Mouse (Mus musculus) lung, embryonic 14.5 days (tissue): Measurements from ENCODE around the gene Crb1. TPM values are rescaled to one million over a fixed set of nuclear protein-coding genes. Genes with fewer than 3 reads are reported as not detected.

Experiments used
- ATAC-seq: fragments of 200-750 bp; cut with Nextera tagmentation; 2 replicates; pipeline ENCODE4 v1.8.0; 2017; ENCODE audit warnings: mild to moderate bottlenecking, moderate TSS enrichment, moderate library complexity; ENCODE audit not compliant: insufficient read depth
- DNase-seq: peaks from one replicate; pipeline ENCODE4 v3.0.0-alpha.2; 2015
- H3K27ac ChIP-seq: fragments of 300-500 bp; sonication (generic); 2 replicates; pipeline ENCODE4 v1.5.1; 2014; ENCODE audit warnings: low read depth, mild to moderate bottlenecking, moderate library complexity
- H3K27me3 ChIP-seq: fragments of 300-500 bp; sonication (generic); 2 replicates; pipeline ENCODE4 v1.6.1; 2014; ENCODE audit warnings: low read length, control low read depth; ENCODE audit not compliant: insufficient read depth
- H3K36me3 ChIP-seq: fragments of 300-500 bp; sonication (generic); 2 replicates; pipeline ENCODE4 v1.6.1; 2014; ENCODE audit warnings: control low read depth; ENCODE audit not compliant: insufficient read depth
- H3K4me1 ChIP-seq: fragments of 300-500 bp; sonication (generic); 2 replicates; pipeline ENCODE4 v1.6.1; 2014; ENCODE audit warnings: antibody characterized with exemption, control low read depth; ENCODE audit not compliant: insufficient read depth
- H3K4me2 ChIP-seq: fragments of 300-500 bp; sonication (generic); 2 replicates; pipeline ENCODE4 v1.6.1; 2014; ENCODE audit warnings: mild to moderate bottlenecking
- H3K4me3 ChIP-seq: fragments of 300-500 bp; sonication (generic); 2 replicates; pipeline ENCODE4 v1.5.1; 2014; ENCODE audit warnings: low read depth, low read length
- H3K9ac ChIP-seq: fragments of 300-500 bp; sonication (generic); 2 replicates; pipeline ENCODE4 v1.6.1; 2014
- H3K9me3 ChIP-seq: fragments of 300-500 bp; sonication (generic); 2 replicates; pipeline ENCODE4 v1.6.1; 2016; ENCODE audit warnings: low read depth, low read length, control low read depth
- CTCF ChIP-seq: IDR thresholded peaks from 2 replicates; pipeline ENCODE4 v1.5.1; 2016; ENCODE audit warnings: antibody characterized with exemption, low read depth
- WGBS: fragments of 180-500 bp; shearing (Covaris S2); extraction: QIAGEN DNeasy Blood & Tissue Kit; methylation state at CpG from one replicate; pipeline ENCODE4 v1.1.7; 2014; 5-methylcytosine and 5-hydroxymethylcytosine counted together
- polyA plus RNA-seq: library from polyadenylated mRNA; unstranded; fragments of >200 nt; fragmentation: Nextera tagmentation; extraction: Ambion mirVana; gene quantifications from 2 replicates; pipeline ENCODE4 v1.2.1, GENCODE M21; 2014

Crb1 gene
- polyA plus RNA-seq, 1 experiment from 2014 or later = not detected

DNA sequence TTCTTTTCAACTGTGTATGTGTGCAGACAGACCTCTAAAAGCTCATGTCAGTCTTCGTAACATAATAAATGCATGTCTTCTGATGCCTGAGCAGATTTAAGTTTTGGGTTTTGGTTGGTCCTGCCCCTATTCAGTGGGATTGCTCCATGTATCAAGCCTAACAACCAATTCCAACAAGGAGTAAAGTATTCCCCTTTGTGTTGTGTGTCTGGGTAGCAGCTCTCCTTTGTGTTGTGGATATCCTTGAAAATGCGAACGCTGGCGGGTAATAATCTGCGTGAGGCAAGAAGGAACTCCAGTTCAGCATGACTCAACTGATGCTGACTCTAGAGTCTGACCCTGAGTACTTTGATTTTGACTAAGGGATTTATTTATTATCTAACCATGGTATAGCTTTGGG lies 75.1 kb downstream of the Crb1 start:
- no peak for ATAC-seq

DNA sequence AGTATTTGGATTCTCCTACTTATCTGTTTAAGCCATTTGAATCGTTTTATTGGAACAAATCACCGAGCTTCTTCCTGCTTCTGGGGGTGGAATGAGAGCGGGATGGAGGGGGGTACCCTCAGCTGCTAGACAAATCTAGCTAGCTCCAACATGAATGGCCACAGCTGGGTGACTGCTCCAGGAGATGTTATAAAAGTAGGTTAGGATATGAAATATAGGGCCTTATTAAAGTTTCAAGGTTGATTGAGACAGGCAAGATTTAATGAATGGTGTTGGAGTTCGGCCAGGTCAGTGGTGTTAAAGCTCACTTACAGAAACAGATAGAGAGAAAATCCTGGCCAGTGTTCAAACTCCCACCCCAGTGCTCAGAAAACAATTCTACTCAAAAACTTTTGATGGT lies 84.9 kb downstream of the Crb1 start:
- Histone ChIP-seq H3K9ac (no peak overlapping the region), H3K4me1 (no peaks in the 10 kb centered on the region), H3K27ac (no peak overlapping the region), H3K36me3 (no peaks in the 10 kb centered on the region), H3K9me3 (no peaks in the 10 kb centered on the region), H3K4me3 (no peak overlapping the region), H3K27me3 (no peaks in the 10 kb centered on the region), H3K4me2 (no peak overlapping the region)
- no peak for DNase-seq
- ATAC-seq = no peak
- 75% methylated on average over 4 of the region's 4 CpGs for WGBS
- TF ChIP-seq CTCF = no peak

More for the DNA sequence above, 75.1 kb downstream of the Crb1 start:
- no peak overlapping the region for H3K4me3 ChIP-seq
- TF ChIP-seq CTCF = no peak
- no peaks in the 10 kb centered on the region for H3K27me3 ChIP-seq
- no peaks in the 10 kb centered on the region for H3K9me3 ChIP-seq
- no peaks in the 10 kb centered on the region for H3K4me1 ChIP-seq
- DNase-seq = no peak
- no peak overlapping the region for H3K27ac ChIP-seq
- 78% methylated on average over 5 of the region's 5 CpGs for WGBS
- H3K9ac ChIP-seq = no peak overlapping the region
- no peak overlapping the region for H3K4me2 ChIP-seq
- no peaks in the 10 kb centered on the region for H3K36me3 ChIP-seq

DNA sequence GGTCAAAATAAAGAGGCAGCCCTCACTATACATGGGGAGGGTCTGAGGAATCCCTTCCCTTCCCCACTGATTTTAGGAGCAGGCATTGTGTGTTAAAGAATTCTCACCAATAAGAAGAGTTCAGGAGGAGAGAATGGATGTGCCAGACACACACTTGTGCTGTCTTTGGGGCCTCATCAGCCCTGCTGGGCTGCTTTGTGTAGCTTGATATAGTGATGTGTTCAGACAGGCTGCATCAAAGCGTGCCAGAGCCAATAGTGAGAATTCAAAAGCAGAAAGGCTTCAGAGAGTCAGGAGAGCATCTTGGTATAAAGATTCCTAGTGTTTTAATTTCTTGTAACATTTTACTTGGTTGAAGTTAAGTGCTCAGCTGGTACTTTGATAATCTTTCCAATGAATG lies 85.3 kb downstream of the Crb1 start:
- Histone ChIP-seq H3K4me2 (no peak overlapping the region), H3K9ac (no peak overlapping the region), H3K27me3 (no peaks in the 10 kb centered on the region), H3K9me3 (no peaks in the 10 kb centered on the region), H3K36me3 (no peaks in the 10 kb centered on the region), H3K4me3 (no peak overlapping the region), H3K27ac (no peak overlapping the region), H3K4me1 (no peaks in the 10 kb centered on the region)
- no peak for TF ChIP-seq CTCF
- no peak for DNase-seq
- ATAC-seq = no peak
- WGBS = 61% methylated on average over 1 of the region's 1 CpGs

DNA sequence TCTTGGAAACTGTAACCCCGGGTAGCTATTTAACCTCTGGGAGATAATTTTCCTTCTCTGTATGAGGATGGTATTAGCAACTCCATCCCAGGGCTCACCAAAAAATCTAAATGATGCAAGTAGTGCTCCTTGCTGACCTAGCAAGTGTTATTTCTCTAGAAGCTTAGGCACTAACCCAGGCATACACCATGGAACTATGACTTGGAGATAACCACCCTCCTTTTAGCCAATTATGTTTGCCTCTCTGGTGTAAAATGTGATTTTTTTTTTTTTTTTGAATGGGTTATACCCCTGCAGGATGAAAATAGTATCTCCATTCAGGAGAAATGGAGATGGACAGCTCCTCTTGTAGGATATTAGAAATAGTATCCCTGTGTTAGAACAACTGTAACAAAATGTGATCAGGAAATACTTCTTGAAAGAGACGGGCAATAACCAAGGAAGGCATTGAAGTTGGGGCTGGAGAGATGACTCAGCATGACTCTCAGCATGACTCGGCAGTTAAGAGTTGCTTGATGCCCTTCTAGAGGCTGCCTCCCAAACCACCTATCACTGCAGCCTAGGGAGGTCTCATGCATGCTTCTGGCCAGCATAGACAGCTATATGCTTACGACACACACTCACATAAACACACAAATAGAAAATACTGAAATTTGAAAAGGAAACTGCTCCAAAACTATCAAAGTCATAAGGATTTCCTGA lies 100.1 kb downstream of the Crb1 start:
- Histone ChIP-seq H3K36me3 (no peaks in the 10 kb centered on the region), H3K4me1 (no peaks in the 10 kb centered on the region), H3K27me3 (no peaks in the 10 kb centered on the region), H3K4me2 (no peak overlapping the region), H3K9ac (no peak overlapping the region), H3K4me3 (no peak overlapping the region), H3K27ac (no peak overlapping the region), H3K9me3 (no peaks in the 10 kb centered on the region)
- ATAC-seq = no peak
- TF ChIP-seq CTCF = no peak
- no peak for DNase-seq
- 71% methylated on average over 4 of the region's 4 CpGs for WGBS

DNA sequence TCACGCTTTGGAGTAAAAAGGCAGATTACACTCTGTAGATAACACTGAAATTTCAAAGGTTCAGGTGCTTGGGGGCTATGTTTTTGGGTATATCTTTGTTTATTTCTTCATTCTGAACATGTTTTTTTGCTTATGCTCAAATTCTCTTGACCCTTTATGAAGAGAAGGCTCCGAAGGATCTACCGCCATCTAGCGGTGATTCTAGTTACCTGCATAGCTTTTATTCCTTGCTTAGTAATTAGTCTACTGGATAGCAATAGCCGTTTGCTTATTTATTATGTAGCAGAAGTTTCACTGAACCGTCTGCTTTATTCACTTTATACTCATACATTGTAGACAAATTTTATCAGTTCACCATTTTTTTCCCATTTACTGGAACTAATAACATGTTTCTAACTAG lies 109.1 kb downstream of the Crb1 start:
- peak; percentile 82 for TF ChIP-seq CTCF
- Histone ChIP-seq H3K27ac (no peak overlapping the region), H3K4me2 (no peak overlapping the region), H3K4me1 (no peaks in the 10 kb centered on the region), H3K36me3 (no peaks in the 10 kb centered on the region), H3K9me3 (no peaks in the 10 kb centered on the region), H3K9ac (no peak overlapping the region), H3K4me3 (no peak overlapping the region), H3K27me3 (no peaks in the 10 kb centered on the region)
- ATAC-seq (peak; percentile 24; the same call in 1 of the 2 replicates), DNase-seq (peak; percentile 94)
- 15% methylated on average over 6 of the region's 6 CpGs for WGBS

DNA sequence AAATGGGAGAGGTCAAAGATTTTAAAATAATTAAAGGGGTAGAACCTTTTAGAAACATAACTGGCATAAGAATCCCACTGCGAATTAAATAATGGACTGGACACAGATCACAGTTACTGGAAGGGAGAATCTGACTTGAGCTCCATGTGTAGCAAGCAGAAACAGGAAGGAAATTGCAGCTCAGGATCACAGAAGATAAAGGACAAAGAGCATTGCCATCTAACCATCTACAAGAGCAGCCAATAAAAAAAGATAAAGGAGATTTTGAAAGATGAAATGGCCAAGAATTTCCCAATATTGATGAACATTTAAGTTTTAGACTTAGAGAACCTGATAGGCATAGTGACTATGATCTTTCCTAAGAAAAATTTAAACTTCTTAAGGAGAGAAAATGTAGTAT lies 112.7 kb downstream of the Crb1 start:
- ATAC-seq (no peak), DNase-seq (no peak)
- Histone ChIP-seq H3K4me1 (no peaks in the 10 kb centered on the region), H3K27ac (no peak overlapping the region), H3K36me3 (no peaks in the 10 kb centered on the region), H3K27me3 (no peaks in the 10 kb centered on the region), H3K9me3 (no peaks in the 10 kb centered on the region), H3K4me3 (no peak overlapping the region), H3K9ac (no peak overlapping the region), H3K4me2 (no peak overlapping the region)
- TF ChIP-seq CTCF = no peak
- WGBS = 87% methylated on average over 1 of the region's 1 CpGs

DNA sequence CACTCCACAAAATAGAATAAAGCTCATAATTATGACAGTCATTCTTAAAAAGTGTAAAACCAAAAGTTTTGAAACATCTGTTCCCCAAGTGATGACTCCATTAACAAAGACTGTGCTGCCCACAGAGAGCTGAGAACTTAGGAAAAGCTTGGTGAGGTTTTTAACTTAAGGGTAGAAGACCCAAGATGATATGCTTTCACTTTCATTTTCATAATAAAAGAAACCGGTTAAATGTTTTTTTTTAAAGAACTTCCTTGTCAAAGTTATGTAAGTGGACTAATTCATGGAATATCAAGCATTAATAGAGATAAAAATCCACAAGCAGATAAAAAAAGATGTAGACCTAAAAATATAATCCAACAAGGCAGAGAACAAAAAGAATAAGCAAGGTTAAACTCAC lies 113.7 kb downstream of the Crb1 start:
- DNase-seq = no peak
- no peak overlapping the region for H3K4me2 ChIP-seq

DNA sequence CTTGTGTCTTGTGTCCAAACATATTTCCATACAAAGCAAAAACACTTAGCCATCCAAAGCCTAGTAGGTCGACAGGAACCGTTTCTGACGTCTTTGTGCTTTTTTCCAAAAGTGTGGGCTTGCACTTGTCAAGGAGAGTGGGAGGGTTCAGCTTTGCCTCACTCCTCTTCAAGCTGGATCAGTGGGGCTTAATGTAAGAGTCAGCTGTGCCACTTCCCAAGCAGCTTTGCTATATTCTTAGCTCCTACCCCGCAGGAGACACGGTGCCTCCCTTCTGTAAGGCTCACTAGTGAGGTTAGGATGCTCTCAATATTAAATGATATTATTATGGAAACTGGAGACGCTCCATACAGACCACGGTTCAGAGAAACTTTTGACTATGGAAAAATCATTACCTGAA lies 121.3 kb downstream of the Crb1 start:
- H3K36me3 ChIP-seq = no peaks in the 10 kb centered on the region
- WGBS = 52% methylated on average over 7 of the region's 7 CpGs
- H3K27me3 ChIP-seq = no peaks in the 10 kb centered on the region
- H3K4me2 ChIP-seq = no peak overlapping the region
- no peak for DNase-seq
- ATAC-seq = no peak
- H3K4me3 ChIP-seq = no peak overlapping the region
- H3K9ac ChIP-seq = no peak overlapping the region
- H3K9me3 ChIP-seq = no peaks in the 10 kb centered on the region
- no peak overlapping the region for H3K27ac ChIP-seq
- TF ChIP-seq CTCF = no peak
- H3K4me1 ChIP-seq = no peaks in the 10 kb centered on the region

More for the DNA sequence above, 113.7 kb downstream of the Crb1 start:
- Histone ChIP-seq H3K27me3 (no peaks in the 10 kb centered on the region), H3K4me1 (no peaks in the 10 kb centered on the region), H3K36me3 (no peaks in the 10 kb centered on the region), H3K4me3 (no peak overlapping the region), H3K27ac (no peak overlapping the region), H3K9me3 (no peaks in the 10 kb centered on the region), H3K9ac (no peak overlapping the region)
- 51% methylated on average over 1 of the region's 1 CpGs for WGBS
- no peak for TF ChIP-seq CTCF
- no peak for ATAC-seq
